Mouse (Mus musculus) liver, adult 2 months (tissue): ENCODE measurements around the gene Ttpal. TPM values are rescaled to one million over a fixed set of nuclear protein-coding genes. Genes with fewer than 3 reads are reported as not detected.

ENCODE experiments used
- DNase-seq: peaks from one replicate; pipeline ENCODE4 v3.0.0-alpha.2; 2011; ENCODE audit warnings: low read depth, low spot score; ENCODE audit errors: extremely low read depth
- H3K27ac ChIP-seq: fragments of 200-500 bp; replicated peaks from 2 replicates; pipeline ENCODE4 v1.5.1; 2012; ENCODE audit warnings: low read depth, mild to moderate bottlenecking, control low read depth, inconsistent platforms, low read length; ENCODE audit not compliant: insufficient read depth
- H3K27me3 ChIP-seq: fragments of 200-500 bp; 2 replicates; pipeline ENCODE4 v1.6.1; 2012; ENCODE audit warnings: mild to moderate bottlenecking, moderate library complexity, low read length, inconsistent platforms; ENCODE audit not compliant: control insufficient read depth, insufficient read depth
- H3K36me3 ChIP-seq: fragments of 200-500 bp; 2 replicates; pipeline ENCODE4 v1.6.1; 2012; ENCODE audit warnings: low read length, inconsistent platforms; ENCODE audit not compliant: control insufficient read depth, insufficient read depth
- H3K4me1 ChIP-seq: fragments of 200-500 bp; 2 replicates; pipeline ENCODE4 v1.6.1; 2011; ENCODE audit warnings: low read length; ENCODE audit not compliant: control insufficient read depth, insufficient read depth
- H3K4me3 ChIP-seq: fragments of 200-500 bp; 2 replicates; pipeline ENCODE4 v1.5.1; 2011; ENCODE audit warnings: low read depth, mild to moderate bottlenecking, control low read depth, low read length, moderate library complexity; ENCODE audit not compliant: insufficient read depth
- H3K79me2 ChIP-seq: fragments of 200-500 bp; 2 replicates; pipeline ENCODE4 v1.6.1; 2012; ENCODE audit warnings: inconsistent platforms, mild to moderate bottlenecking, low read length, moderate library complexity; ENCODE audit not compliant: control insufficient read depth, insufficient read depth
- H3K9ac ChIP-seq: fragments of 200-500 bp; 2 replicates; pipeline ENCODE4 v1.6.1; 2012; ENCODE audit warnings: low read depth, mild to moderate bottlenecking, control low read depth, inconsistent platforms, low read length
- CTCF ChIP-seq: fragments of 200-500 bp; IDR thresholded peaks from 2 replicates; pipeline ENCODE4 v1.5.1; 2011; ENCODE audit warnings: low read depth, low read length, control low read depth
- POLR2A ChIP-seq: fragments of 200-500 bp; IDR thresholded peaks from 2 replicates; pipeline ENCODE4 v1.6.1; 2011; ENCODE audit warnings: low read length, control low read depth; ENCODE audit not compliant: insufficient read depth; ENCODE audit errors: extremely low read depth
- WGBS: fragments of 180-500 bp; shearing (Covaris S2); methylation state at CpG from one replicate; pipeline ENCODE4 v1.1.7; 2018; 5-methylcytosine and 5-hydroxymethylcytosine counted together
- polyA plus RNA-seq: library from polyadenylated mRNA; depleted of rRNA; stranded (reverse); fragments of >200 nt; gene quantifications from 2 replicates; pipeline ENCODE4 v1.2.3, GENCODE M21; 2012; rRNA removed
- total RNA-seq: library from RNA; depleted of rRNA; stranded (reverse); fragments of >200 nt; gene quantifications from 2 replicates; pipeline ENCODE4 v1.2.3, GENCODE M21; 2014; rRNA removed

Gene Ttpal
- total RNA-seq (9.3 and 9.7 TPM in 2 replicates), polyA plus RNA-seq (8.1 and 12.4 TPM in 2 replicates)

GRCm38 (mm10) chr2:163602101-163602971 is at the start of gene Ttpal:
Gene Ttpal, plus strand, starts transcription at chr2:163602314.
- peak; percentile 78; the same call in 1 of the 2 replicates for TF ChIP-seq POLR2A
- peak; percentile 82 for TF ChIP-seq CTCF
- peaks cover 13% of the 10 kb centered on the region for H3K4me1 ChIP-seq
- H3K27me3 ChIP-seq: no peaks in the 10 kb centered on the region
- no peaks in the 10 kb centered on the region for H3K36me3 ChIP-seq
- peak within 1 kb of the TSS; percentile 63 for H3K27ac ChIP-seq
- DNase-seq: peak; percentile 72
- WGBS: under 1% methylated on average over 56 of the region's 57 CpGs
- peak within 1 kb of the TSS; percentile 79 for H3K4me3 ChIP-seq
- H3K9ac ChIP-seq: peak within 1 kb of the TSS; percentile 94
- peaks cover 18% of the 10 kb centered on the region; the same call in 1 of the 2 replicates for H3K79me2 ChIP-seq

- TF ChIP-seq POLR2A: 0 out of 2 replicates have a peak, but pooled peaks have one; percentile 13
- TF ChIP-seq CTCF: no peak
These were observed 49.6 kb upstream of the Ttpal start for GRCm38 (mm10) chr2:163552518-163552929.

GRCm38 (mm10) chr2:163554425-163554982 is 47.6 kb upstream of the Ttpal start:
- H3K36me3 ChIP-seq: peaks cover 54% of the 10 kb centered on the region
- H3K9ac ChIP-seq: peak overlapping the region; percentile 50

More at GRCm38 (mm10) chr2:163552518-163552929, 49.6 kb upstream of the Ttpal start:
- H3K4me3 ChIP-seq: no peak overlapping the region
- WGBS: 35% methylated on average over 8 of the region's 8 CpGs
- DNase-seq: no peak
- peaks cover 50% of the 10 kb centered on the region for H3K4me1 ChIP-seq
- H3K9ac ChIP-seq: peak overlapping the region; percentile 24
- H3K36me3 ChIP-seq: peaks cover 41% of the 10 kb centered on the region
- peak overlapping the region; percentile 50 for H3K27ac ChIP-seq
- H3K27me3 ChIP-seq: no peaks in the 10 kb centered on the region
- peaks cover 23% of the 10 kb centered on the region; the same call in 1 of the 2 replicates for H3K79me2 ChIP-seq

GRCm38 (mm10) chr2:163554996-163555395 is 47.1 kb upstream of the Ttpal start:
- 28% methylated on average over 6 of the region's 6 CpGs for whole genome bisulfite sequencing
- Histone ChIP-seq H3K4me1 (peaks cover 68% of the 10 kb centered on the region), H3K27me3 (no peaks in the 10 kb centered on the region), H3K9ac (peak overlapping the region; percentile 50), H3K36me3 (peaks cover 58% of the 10 kb centered on the region), H3K79me2 (no peaks in the 10 kb centered on the region; the same call in 1 of the 2 replicates), H3K4me3 (no peak overlapping the region), H3K27ac (peak overlapping the region; percentile 85)
- TF ChIP-seq POLR2A (no peak), CTCF (no peak)
- peak; percentile 76 for DNase-seq

More at GRCm38 (mm10) chr2:163554425-163554982, 47.6 kb upstream of the Ttpal start:
- Histone ChIP-seq H3K27ac (peak overlapping the region; percentile 85), H3K4me1 (peaks cover 65% of the 10 kb centered on the region), H3K79me2 (peaks cover 4% of the 10 kb centered on the region; the same call in 1 of the 2 replicates), H3K4me3 (no peak overlapping the region), H3K27me3 (no peaks in the 10 kb centered on the region)
- peak; percentile 71 for DNase-seq
- TF ChIP-seq POLR2A: no peak
- no peak for TF ChIP-seq CTCF
- 35% methylated on average over 4 of the region's 4 CpGs for WGBS

- Histone ChIP-seq H3K27me3 (no peaks in the 10 kb centered on the region), H3K9ac (peak overlapping the region; percentile 50), H3K79me2 (no peaks in the 10 kb centered on the region), H3K4me1 (peaks cover 72% of the 10 kb centered on the region), H3K27ac (peak overlapping the region; percentile 85), H3K36me3 (peaks cover 62% of the 10 kb centered on the region), H3K4me3 (no peak overlapping the region)
- peak; percentile 25; the same call in 1 of the 2 replicates for TF ChIP-seq CTCF
- no peak for TF ChIP-seq POLR2A
- WGBS: 12% methylated on average over 13 of the region's 13 CpGs
- DNase-seq: peak; percentile 85
These were observed 46.7 kb upstream of the Ttpal start for GRCm38 (mm10) chr2:163555417-163555816.

- 7% methylated on average over 1 of the region's 1 CpGs for WGBS
- DNase-seq: peak; percentile 70
- Histone ChIP-seq H3K27me3 (no peaks in the 10 kb centered on the region), H3K4me1 (peaks cover 61% of the 10 kb centered on the region), H3K27ac (peak overlapping the region; percentile 74), H3K4me3 (no peak overlapping the region), H3K36me3 (peaks cover 64% of the 10 kb centered on the region), H3K9ac (peak overlapping the region; percentile 20), H3K79me2 (no peaks in the 10 kb centered on the region)
- TF ChIP-seq CTCF (no peak), POLR2A (no peak)
These were observed 43.6 kb upstream of the Ttpal start for GRCm38 (mm10) chr2:163558548-163558947.
